Mouse (Mus musculus): ENCODE measurements around the gene Rnf144b. TPM values are rescaled to one million over a fixed set of nuclear protein-coding genes. Genes with fewer than 3 reads are reported as not detected.

The Rnf144b gene
- polyA plus RNA-seq, 1 experiment: 2.2 TPM

DNA sequence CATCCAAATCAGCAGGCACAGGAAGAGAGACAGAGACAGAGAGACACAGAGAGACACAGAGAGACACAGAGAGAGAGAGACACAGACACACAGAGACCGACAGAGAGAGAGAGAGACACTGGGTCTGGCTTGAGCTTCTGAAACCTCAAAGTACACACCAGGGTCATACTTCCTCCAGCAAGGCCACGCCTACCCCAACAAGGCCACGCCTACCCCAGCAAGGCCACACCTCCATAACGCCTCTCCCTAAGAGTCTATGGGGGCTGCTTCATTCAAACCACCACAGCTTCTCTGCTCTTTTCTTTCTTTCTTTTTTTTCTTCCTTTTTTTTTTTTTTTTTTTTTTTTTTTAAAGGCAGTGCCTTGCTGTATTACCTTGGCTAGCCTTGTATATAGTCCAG is 88.0 kb downstream of the Rnf144b start:
- no peak for DNase-seq (ENCODE audit: low read depth)
- TF ChIP-seq POLR2A (IDR thresholded peaks at IDR 0.05; ENCODE audit: borderline replicate concordance, extremely low read depth, insufficient read depth, insufficient read length, poor library complexity, severe bottlenecking) (no peak), CTCF (IDR thresholded peaks at IDR 0.05; ENCODE audit: borderline replicate concordance, extremely low read depth, insufficient read depth, insufficient read length) (no peak)

DNA sequence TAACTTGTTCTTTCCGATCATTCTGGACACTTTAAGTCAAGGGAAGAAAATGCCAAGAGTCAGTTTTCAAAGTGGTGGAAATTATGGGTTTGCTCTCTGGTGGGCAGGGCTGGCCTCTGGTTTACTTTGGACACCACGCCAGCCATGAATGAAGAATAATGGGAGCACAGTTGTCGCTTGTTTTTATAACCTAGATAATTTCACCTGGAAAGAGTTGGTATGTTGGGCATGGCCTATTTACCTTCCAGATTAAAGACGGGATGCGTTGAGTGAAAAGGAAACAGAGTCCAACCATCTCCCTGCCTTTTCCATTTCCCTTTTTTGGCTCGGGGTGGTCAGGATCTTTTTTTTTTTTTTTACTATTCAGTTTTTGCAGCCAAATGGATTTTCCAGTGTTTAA is 88.5 kb downstream of the Rnf144b start:
- DNase-seq (ENCODE audit: low read depth): no peak
- TF ChIP-seq CTCF (IDR thresholded peaks at IDR 0.05; ENCODE audit: borderline replicate concordance, extremely low read depth, insufficient read depth, insufficient read length) (no peak), POLR2A (IDR thresholded peaks at IDR 0.05; ENCODE audit: borderline replicate concordance, extremely low read depth, insufficient read depth, insufficient read length, poor library complexity, severe bottlenecking) (no peak)

DNA sequence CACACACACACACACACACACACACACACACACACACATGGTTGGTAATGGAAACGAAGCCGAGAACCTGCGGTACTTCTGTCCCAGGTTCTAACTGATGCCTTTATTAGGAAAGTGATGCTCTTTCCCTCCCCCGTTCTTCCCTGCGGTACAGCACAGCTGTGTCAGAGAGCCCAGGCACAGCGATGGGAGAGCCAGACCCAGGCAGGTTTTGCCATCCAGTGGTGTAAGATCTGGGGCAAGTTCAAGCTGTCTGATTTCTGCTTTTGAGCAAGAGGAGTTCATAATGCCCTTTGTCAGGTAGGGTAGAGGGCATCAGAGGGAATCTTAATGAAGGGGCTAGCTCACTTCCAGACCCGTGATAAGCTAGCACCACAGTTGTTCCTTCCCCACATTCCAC is 89.1 kb downstream of the Rnf144b start:
- DNase-seq (ENCODE audit: low read depth): no peak
- TF ChIP-seq POLR2A (IDR thresholded peaks at IDR 0.05; ENCODE audit: borderline replicate concordance, extremely low read depth, insufficient read depth, insufficient read length, poor library complexity, severe bottlenecking): no peak
- TF ChIP-seq CTCF (IDR thresholded peaks at IDR 0.05; ENCODE audit: borderline replicate concordance, extremely low read depth, insufficient read depth, insufficient read length): no peak

DNA sequence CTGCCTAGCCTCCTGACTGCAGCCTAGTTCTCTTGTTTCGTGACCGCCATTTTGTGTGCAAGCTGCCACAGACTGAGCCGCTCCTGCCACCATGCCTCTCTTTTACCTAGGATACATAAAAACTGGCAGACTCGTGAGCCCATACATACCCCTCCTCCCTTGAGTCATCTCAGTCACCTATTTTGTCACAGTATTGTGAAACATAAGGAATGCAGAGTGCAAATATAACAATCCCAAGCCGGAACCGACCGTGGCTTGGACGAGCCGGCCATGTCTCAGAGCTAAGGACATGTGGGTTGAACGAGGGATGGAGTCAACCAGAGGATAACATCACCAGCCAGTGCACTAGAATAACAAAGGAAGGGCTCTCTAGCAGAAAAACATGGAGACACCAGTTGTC is 91.4 kb downstream of the Rnf144b start:
- TF ChIP-seq CTCF (IDR thresholded peaks at IDR 0.05; ENCODE audit: borderline replicate concordance, extremely low read depth, insufficient read depth, insufficient read length): no peak
- no peak for TF ChIP-seq POLR2A (IDR thresholded peaks at IDR 0.05; ENCODE audit: borderline replicate concordance, extremely low read depth, insufficient read depth, insufficient read length, poor library complexity, severe bottlenecking)
- no peak for DNase-seq (ENCODE audit: low read depth)

GRCm38 (mm10) chr13:47214895-47215294 is 92.4 kb downstream of the Rnf144b start:
- TF ChIP-seq CTCF (IDR thresholded peaks at IDR 0.05; ENCODE audit: borderline replicate concordance, extremely low read depth, insufficient read depth, insufficient read length): no peak
- no peak for TF ChIP-seq POLR2A (IDR thresholded peaks at IDR 0.05; ENCODE audit: borderline replicate concordance, extremely low read depth, insufficient read depth, insufficient read length, poor library complexity, severe bottlenecking)
- DNase-seq (ENCODE audit: low read depth): no peak

GRCm38 (mm10) chr13:47215815-47216585 is 93.5 kb downstream of the Rnf144b start:
- no peak for TF ChIP-seq POLR2A (IDR thresholded peaks at IDR 0.05; ENCODE audit: borderline replicate concordance, extremely low read depth, insufficient read depth, insufficient read length, poor library complexity, severe bottlenecking)
- no peak for TF ChIP-seq CTCF (IDR thresholded peaks at IDR 0.05; ENCODE audit: borderline replicate concordance, extremely low read depth, insufficient read depth, insufficient read length)
- DNase-seq (ENCODE audit: low read depth): no peak

GRCm38 (mm10) chr13:47217107-47217571 is 94.7 kb downstream of the Rnf144b start:
- TF ChIP-seq POLR2A (IDR thresholded peaks at IDR 0.05; ENCODE audit: borderline replicate concordance, extremely low read depth, insufficient read depth, insufficient read length, poor library complexity, severe bottlenecking) (no peak), CTCF (IDR thresholded peaks at IDR 0.05; ENCODE audit: borderline replicate concordance, extremely low read depth, insufficient read depth, insufficient read length) (no peak)
- DNase-seq (ENCODE audit: low read depth): peak; percentile 61

GRCm38 (mm10) chr13:47218351-47218750 is 95.9 kb downstream of the Rnf144b start:
- DNase-seq (ENCODE audit: low read depth): no peak
- TF ChIP-seq POLR2A (IDR thresholded peaks at IDR 0.05; ENCODE audit: borderline replicate concordance, extremely low read depth, insufficient read depth, insufficient read length, poor library complexity, severe bottlenecking) (no peak), CTCF (IDR thresholded peaks at IDR 0.05; ENCODE audit: borderline replicate concordance, extremely low read depth, insufficient read depth, insufficient read length) (no peak)

- no peak for DNase-seq (ENCODE audit: low read depth)
- TF ChIP-seq POLR2A (IDR thresholded peaks at IDR 0.05; ENCODE audit: borderline replicate concordance, extremely low read depth, insufficient read depth, insufficient read length, poor library complexity, severe bottlenecking): no peak
- no peak for TF ChIP-seq CTCF (IDR thresholded peaks at IDR 0.05; ENCODE audit: borderline replicate concordance, extremely low read depth, insufficient read depth, insufficient read length)
Observed at GRCm38 (mm10) chr13:47220426-47220825, 98.0 kb downstream of the Rnf144b start.

GRCm38 (mm10) chr13:47223576-47224538 is 101.4 kb downstream of the Rnf144b start:
- DNase-seq (ENCODE audit: low read depth): peak; percentile 81
- TF ChIP-seq CTCF (IDR thresholded peaks at IDR 0.05; ENCODE audit: borderline replicate concordance, extremely low read depth, insufficient read depth, insufficient read length): no peak
- no peak for TF ChIP-seq POLR2A (IDR thresholded peaks at IDR 0.05; ENCODE audit: borderline replicate concordance, extremely low read depth, insufficient read depth, insufficient read length, poor library complexity, severe bottlenecking)

GRCm38 (mm10) chr13:47224648-47225323 is 102.3 kb downstream of the Rnf144b start:
- peak; percentile 51 for DNase-seq (ENCODE audit: low read depth)

More at GRCm38 (mm10) chr13:47224648-47225323, 102.3 kb downstream of the Rnf144b start:
- no peak for TF ChIP-seq CTCF (IDR thresholded peaks at IDR 0.05; ENCODE audit: borderline replicate concordance, extremely low read depth, insufficient read depth, insufficient read length)
- no peak for TF ChIP-seq POLR2A (IDR thresholded peaks at IDR 0.05; ENCODE audit: borderline replicate concordance, extremely low read depth, insufficient read depth, insufficient read length, poor library complexity, severe bottlenecking)

Measured in brain, embryonic 14.5 days (tissue).